Mouse (Mus musculus): ENCODE results near the gene Fancm.
"Not testable (repeated sequence)": the region's sequence is repeated elsewhere in the genome, so short reads cannot be mapped to it uniquely, and the experiment has no call there.

Gene Fancm

DNA sequence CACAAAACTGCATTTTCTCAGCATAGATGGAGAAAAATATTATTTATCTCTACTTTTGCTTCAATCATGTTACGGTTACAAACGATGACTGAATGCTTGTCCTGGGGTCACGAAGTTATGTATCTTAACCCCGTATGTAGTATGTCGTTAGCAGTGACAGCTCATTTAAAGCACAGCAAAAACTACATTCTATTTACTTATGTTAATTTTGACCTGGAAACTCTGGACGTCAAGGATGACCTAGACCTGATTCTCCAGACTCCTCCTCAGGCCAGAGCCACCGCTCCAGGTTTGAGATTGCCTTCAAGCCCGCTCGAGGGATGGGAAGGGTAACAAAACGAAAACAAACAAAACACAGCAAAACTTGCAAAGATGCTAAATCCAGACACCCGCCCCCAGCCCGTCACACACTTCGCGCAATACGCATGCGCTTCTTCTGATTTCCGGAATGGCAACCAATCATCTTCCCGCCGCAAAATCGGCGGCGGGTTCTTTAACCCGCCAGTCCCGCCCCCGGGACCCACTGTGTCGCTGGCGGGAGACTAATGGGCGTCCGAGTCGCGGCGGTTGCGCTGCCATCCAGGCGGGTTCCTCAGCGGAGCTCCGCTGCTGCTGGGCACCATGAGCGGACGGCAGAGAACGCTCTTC is at the start of gene Fancm:
Fancm (plus strand) TSS at position 519 of the 648 bp plus-strand sequence.
- DNase-seq (ENCODE audit: low read depth, low spot score): peak; percentile 84

- DNase-seq (ENCODE audit: low read depth, low spot score): no peak
These were observed 39.6 kb upstream of the Fancm start for GRCm38 (mm10) chr12:65035839-65036189.

DNA sequence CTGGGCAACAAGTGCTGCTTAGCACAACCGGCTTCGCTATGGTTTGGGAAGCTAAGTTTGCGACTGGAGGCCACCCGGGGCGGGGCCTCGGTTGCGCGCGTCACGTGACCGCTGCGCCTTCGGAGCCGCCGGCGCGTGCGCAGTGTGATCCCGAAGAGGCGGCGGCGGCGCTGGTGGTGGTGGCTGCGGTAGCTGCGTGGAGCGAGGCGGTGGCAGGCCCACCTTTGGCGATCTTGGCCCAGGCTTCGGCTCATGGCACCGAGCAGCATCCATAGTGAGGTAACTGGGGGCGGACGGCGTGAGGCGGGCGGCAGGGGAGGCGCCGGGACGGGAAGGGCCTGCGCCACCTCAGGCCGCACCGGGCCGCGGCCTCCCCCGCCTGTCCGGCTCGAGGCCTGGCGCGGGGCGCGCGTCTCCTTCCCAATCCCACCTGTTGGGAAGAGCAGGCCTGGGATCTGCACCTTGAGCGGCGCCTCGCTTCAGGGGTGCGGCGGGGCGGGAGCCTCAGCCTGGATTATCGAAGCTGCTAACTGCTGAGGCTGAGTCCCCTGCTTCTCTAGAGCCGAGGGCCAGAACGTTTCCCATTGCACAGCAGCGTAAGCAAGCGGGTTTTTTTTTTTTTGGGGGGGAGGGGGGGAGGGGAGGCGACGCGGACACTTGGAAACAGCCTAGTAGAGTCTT is 39.1 kb upstream of the Fancm start, which contains the start of gene Prpf39:
Prpf39 (plus strand) TSS at position 144 of the 681 bp plus-strand sequence.
- peak; percentile 87 for DNase-seq (ENCODE audit: low read depth, low spot score)

DNA sequence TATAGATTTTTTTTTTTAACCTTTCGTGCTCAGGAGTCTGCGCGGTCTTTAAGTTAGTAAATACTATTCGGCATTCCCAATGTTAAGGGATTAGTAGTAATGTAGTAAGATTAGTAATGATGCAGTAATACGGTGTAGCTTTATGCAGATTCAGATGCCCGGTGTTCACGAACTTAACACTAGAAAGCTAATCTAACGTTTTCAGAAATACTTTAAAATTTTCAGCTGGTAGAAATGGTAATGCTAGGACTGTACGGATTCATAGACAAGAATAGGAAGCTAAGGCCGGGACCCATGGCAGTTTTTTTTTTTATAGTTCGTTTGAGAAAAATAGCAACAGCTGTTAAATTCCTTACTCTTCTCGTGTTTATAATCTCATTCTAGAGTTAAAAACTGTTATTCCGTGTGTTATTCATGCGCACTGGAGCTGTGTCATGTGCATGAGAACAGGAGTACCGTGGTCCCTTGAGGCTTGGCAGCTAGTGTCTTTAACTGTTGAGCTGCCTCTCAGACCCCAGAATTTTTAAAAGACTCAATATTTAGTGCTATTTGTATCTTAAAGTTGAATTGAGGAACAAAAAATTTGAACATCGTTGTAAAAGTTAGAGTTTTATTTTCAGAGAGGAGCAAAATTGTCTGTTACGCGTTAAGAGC is 38.4 kb upstream of the Fancm start:
- peak; percentile 3 for DNase-seq (ENCODE audit: low read depth, low spot score)

DNA sequence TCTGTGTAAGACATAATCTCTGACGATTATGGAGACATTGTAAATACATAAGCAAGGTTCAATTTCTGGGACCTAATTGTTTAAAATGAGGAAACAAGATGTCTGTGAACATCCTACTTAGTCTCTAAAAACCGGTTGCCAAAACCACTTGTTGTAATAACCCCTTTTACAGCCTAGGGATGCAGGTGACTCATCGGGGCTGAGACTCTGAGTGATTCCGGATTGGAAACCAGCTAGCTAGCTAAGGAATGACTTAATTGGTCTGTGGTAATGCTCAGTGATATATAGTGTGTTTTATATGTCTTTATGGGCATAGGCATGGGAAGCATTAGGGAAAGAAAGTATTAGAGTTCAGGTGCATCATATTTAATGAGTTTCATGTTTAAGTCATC is 37.9 kb upstream of the Fancm start:
- no peak for DNase-seq (ENCODE audit: low read depth, low spot score)

- DNase-seq (ENCODE audit: low read depth, low spot score): no peak
These were observed 26.6 kb upstream of the Fancm start for GRCm38 (mm10) chr12:65048799-65049198.

DNA sequence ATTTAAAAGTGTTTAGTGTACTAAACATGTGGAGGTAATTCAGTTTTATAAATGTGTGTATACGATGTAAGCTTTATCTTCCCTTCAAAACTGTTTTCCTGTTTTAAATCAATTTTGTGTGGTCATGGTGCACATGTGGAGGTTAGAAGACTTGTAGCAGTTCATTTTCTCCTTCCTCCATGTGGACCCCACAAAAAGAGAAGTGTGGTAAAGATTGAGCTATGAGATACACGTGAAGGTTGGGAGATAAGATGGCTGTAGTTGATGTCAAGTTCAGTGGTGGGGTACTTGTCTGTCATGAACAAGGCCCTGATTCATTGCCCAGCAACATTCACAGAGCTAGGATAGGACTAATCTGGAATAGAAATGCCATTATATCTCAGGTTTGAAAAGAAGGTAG is 17.2 kb upstream of the Fancm start:
- no peak for DNase-seq (ENCODE audit: low read depth, low spot score)

DNA sequence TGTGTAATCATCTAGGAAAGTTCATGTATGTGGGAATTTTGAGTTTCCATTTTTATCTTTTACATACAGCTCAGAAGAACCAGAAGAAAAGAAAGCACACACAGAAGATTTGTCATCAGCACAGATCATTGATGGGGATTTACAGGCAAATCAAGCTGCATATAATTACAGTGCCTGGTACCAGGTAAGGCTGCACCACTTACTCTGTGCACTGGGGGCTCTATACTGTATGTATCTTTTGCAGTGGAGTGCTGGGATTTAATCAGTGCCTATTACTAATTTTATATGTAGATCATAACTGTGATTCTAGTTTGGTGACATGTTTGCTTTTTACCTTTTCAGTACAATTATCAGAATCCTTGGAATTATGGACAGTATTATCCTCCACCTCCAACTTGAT is 14.3 kb upstream of the Fancm start:
- no peak for DNase-seq (ENCODE audit: low read depth, low spot score)

DNA sequence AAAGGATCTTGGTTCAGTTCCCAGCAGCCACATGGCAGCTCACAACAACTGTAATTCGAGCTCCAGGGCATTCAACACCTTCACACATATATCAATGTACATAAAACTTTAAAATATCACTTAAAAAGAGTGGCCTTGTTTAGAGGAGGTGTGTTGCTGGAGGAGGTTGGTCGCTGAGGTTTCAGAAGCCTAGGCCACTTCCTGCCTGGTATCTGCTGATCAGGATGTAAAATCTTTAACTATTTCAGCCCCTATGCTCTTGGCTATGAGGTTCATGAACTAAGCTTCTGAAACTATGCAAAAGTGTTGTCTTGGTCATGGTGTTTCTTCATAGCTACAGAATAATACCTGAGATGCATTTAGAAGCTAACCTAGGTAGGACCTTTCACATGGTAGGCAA is 10.2 kb upstream of the Fancm start:
- no peak for DNase-seq (ENCODE audit: low read depth, low spot score)

- DNase-seq (ENCODE audit: low read depth, low spot score): no peak
These were observed 9.2 kb upstream of the Fancm start for GRCm38 (mm10) chr12:65066234-65066633.

DNA sequence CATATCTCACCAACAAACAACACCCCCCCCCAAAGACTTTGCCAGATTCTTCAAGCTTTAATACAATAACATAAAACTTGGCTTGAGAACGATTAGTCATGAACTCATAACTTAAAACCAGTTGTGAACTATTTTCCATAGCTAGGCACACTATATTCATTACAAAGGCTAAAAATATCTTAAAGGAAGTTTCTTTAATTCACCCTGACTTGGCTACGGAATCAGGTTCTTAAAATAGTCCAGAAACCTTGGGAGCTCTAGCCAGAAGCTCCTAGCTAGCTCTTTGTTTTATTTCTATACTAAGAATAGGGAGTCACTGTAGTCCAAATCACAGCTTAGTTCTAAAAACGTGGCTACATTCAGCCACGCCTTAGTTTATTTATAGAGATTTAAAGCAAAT is 7.0 kb upstream of the Fancm start:
- DNase-seq (ENCODE audit: low read depth, low spot score): peak; percentile 16

- no peak for DNase-seq (ENCODE audit: low read depth, low spot score)
These were observed 2.3 kb upstream of the Fancm start for GRCm38 (mm10) chr12:65072911-65073610.

DNA sequence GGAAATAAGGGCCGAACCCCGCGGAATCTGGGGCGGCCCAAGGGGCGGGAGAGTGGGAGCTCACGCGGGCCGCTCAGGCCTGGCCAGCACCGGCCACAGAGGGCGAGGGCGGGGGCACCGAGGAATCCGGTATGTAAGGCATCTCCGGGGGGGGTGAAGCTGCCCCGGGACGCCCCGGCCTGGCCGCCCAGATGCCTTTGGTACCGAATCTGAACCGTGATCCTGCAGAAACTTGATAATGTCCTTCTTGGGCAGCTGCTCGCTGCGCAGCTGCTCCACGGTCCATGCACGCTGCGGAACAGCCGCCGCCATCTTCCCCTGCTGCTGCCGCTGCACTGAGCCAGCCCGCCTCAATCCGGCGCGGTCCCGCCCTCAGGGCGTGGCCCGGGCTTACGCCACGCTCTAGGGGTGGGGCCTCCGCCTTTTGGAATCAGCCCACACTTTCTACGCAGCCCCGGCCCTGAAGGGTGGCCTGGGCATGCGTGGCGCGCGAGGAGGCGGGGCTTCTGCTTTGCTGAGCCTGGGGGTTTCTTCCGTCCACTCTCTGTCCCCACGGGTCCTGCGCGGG is 1.7 kb upstream of the Fancm start, which contains the start of gene Fkbp3:
Fkbp3 (minus strand) TSS at position 397 of the 568 bp plus-strand sequence.
- peak; percentile 95 for DNase-seq (ENCODE audit: low read depth, low spot score)

GRCm38 (mm10) chr12:65074651-65075050 is 752 bp upstream of the Fancm start:
- no peak for DNase-seq (ENCODE audit: low read depth, low spot score)

- no peak for DNase-seq (ENCODE audit: low read depth, low spot score)
These were observed 419 bp downstream of the Fancm start for GRCm38 (mm10) chr12:65075733-65076310.

GRCm38 (mm10) chr12:65076906-65077305 is 1.5 kb downstream of the Fancm start:
- no peak for DNase-seq (ENCODE audit: low read depth, low spot score)

GRCm38 (mm10) chr12:65108746-65109145 is 33.3 kb downstream of the Fancm start:
- DNase-seq (ENCODE audit: low read depth, low spot score): no peak

GRCm38 (mm10) chr12:65111503-65111902 is 36.1 kb downstream of the Fancm start:
- DNase-seq (ENCODE audit: low read depth, low spot score): no peak

DNA sequence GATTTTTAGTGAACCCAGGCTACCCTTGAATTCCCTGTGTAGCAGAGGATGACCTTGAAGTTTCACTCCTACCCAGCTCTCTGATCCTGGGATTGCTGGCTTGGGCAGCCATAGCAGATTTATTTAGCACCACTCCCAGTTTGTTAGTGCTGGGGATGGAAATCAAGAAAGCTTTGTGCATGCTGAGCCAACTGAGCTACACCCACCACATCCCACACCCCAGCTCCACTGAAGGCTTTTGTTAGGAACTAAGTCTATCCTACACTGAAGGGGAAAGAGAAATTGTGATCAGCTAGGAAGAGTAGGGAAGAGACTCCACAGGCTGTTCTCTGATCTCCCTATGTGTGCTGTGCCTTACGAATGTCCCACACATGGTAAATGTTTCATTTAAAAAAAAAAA is 37.4 kb downstream of the Fancm start:
- DNase-seq (ENCODE audit: low read depth, low spot score): no peak

DNA sequence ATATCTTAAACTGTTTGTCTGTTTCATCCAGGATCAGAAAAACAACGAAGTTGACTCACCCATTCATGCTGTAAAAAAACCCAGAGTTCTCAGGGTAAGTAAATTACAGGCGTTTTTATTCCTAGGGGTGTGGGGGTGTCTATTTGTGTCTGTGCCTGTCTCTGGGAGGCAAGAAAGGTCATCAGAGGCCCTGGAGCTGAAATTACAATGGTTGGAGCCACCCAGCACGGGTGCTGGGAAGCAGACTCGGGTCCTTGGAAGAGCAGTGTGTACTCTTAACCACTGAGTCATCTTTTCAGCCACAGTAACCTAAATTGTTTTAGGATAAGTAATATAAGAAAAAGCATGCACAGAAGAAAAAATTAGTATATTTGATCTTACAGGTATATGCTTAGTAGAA is 38.5 kb downstream of the Fancm start:
- DNase-seq (ENCODE audit: low read depth, low spot score): no peak

- not testable (repeated sequence) for DNase-seq (ENCODE audit: low read depth, low spot score)
These were observed 39.6 kb downstream of the Fancm start for GRCm38 (mm10) chr12:65114978-65115377.
